Mouse (Mus musculus): ENCODE data around the gene Ankrd6. TPM values are rescaled to one million over a fixed set of nuclear protein-coding genes. Genes with fewer than 3 reads are reported as not detected.
A peak's percentile ranks its signal among the peaks of the same experiment; 100 is the strongest.

The Ankrd6 gene
- polyA plus RNA-seq, 1 experiment from 2014 or later, result 23.0 TPM

DNA sequence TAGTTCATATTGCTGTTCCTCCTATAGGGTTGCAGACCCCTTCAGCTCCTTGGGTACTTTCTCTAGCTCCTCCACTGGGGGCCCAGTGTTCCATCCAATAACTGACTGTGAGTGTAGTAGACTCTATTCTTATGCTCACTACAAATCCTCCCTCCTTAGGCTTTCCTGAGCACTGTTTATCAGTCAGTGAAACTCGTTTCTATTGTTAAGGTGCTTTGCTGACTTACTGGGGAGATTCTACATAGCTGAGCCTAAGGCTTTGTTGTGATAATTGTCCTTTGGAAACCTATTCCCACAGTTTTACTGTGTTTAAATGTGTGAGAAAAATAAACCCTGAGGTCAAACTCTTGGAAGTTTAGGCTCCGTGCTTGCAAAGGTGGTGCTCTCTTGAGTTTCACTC, 5.8 kb upstream of the Ankrd6 start:
- Histone ChIP-seq H3K27me3 (ENCODE audit: control insufficient read depth, insufficient read depth, low read length) (peaks cover 4% of the 10 kb centered on the region; the same call in 1 of the 2 replicates), H3K27ac (no peak overlapping the region), H3K9me3 (ENCODE audit: control insufficient read depth, low read length) (no peaks in the 10 kb centered on the region), H3K9ac (no peak overlapping the region), H3K36me3 (replicated peaks; ENCODE audit: control insufficient read depth, insufficient read depth) (no peaks in the 10 kb centered on the region), H3K4me3 (replicated peaks; ENCODE audit: low read length) (no peak overlapping the region), H3K4me2 (replicated peaks) (no peak overlapping the region), H3K4me1 (replicated peaks; ENCODE audit: control insufficient read depth, insufficient read depth, low read length) (peaks cover 7% of the 10 kb centered on the region; the same call in 1 of the 2 replicates)
- WGBS, result 23% methylated on average over 2 of the region's 2 CpGs
- ATAC-seq (ENCODE audit: low FRiP score) (no peak), DNase-seq (ENCODE audit: low spot score) (no peak)

DNA sequence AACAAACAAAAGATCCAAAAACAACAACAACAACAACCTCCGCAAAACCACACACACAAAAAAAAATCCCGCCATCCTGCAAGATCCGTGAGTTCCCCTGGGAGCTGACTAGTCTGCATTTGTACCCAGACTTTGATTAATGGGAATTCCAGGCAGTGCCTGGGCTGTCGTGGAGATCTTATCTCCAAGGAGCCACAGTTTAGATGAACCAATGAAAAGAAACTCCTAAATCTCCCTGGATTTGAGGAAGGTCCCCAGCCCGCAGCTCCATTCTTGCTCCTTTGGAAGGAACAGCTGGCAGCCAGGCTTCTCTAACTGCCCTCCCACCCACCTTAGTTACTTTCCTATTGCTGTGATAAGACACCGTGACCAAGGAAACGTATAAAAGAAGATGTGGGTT, 2.0 kb upstream of the Ankrd6 start:
- no peak overlapping the region for H3K27ac ChIP-seq
- no peak overlapping the region for H3K9ac ChIP-seq
- no peak for ATAC-seq (ENCODE audit: low FRiP score)
- no peaks in the 10 kb centered on the region for H3K9me3 ChIP-seq (ENCODE audit: control insufficient read depth, low read length)
- peak overlapping the region; percentile 69; the same call in 1 of the 2 replicates for H3K4me2 ChIP-seq (replicated peaks)
- H3K4me3 ChIP-seq (replicated peaks; ENCODE audit: low read length), result no peak overlapping the region
- WGBS, result 15% methylated on average over 7 of the region's 7 CpGs
- peaks cover 5% of the 10 kb centered on the region; the same call in 1 of the 2 replicates for H3K27me3 ChIP-seq (ENCODE audit: control insufficient read depth, insufficient read depth, low read length)
- no peaks in the 10 kb centered on the region for H3K36me3 ChIP-seq (replicated peaks; ENCODE audit: control insufficient read depth, insufficient read depth)
- peaks cover 16% of the 10 kb centered on the region; the same call in 1 of the 2 replicates for H3K4me1 ChIP-seq (replicated peaks; ENCODE audit: control insufficient read depth, insufficient read depth, low read length)
- peak; percentile 42 for DNase-seq (ENCODE audit: low spot score)

DNA sequence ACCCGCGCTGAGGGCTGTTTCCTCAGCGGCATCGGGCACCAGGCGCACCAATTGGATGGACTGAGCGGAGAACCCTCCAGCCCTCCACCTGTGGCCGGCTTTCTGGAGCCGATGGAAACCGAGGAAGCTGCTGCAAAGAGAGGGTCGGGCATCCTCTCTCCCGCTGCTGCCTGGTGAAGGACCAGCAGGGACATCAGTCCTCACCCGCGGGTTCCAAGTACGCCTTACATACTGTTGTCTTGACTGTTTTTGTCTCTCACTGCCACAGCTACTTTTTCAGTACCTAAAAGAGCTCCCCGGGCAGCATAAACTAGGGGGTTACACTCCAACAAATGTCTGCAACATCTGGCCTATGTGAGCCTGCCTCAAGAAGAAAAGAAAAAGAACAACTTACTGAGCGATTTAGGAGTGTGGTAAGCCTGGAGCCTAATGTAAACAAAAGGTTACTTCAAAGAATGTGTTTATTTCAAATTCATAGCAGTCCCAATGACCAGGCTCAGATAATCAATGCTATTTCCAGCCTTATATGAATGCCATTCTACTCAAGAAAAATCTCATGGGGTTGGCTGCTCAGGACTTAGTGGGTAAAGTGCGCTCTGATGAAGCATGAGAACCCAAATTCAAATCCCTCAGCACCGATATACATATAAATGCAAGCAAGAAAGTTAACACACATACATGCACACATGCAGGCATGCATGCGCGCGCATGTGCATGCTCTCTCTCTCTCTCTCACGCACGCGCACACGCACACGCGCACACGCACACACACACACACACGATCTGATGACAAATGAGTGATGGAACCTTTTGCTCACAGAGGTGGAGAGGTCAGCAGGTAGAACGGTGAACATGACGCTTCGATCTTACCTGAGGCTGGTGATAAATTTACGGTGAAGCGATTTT, 647 bp upstream of the Ankrd6 start:
- DNase-seq (ENCODE audit: low spot score), result peak; percentile 55
- no peaks in the 10 kb centered on the region for H3K36me3 ChIP-seq (replicated peaks; ENCODE audit: control insufficient read depth, insufficient read depth)

DNA sequence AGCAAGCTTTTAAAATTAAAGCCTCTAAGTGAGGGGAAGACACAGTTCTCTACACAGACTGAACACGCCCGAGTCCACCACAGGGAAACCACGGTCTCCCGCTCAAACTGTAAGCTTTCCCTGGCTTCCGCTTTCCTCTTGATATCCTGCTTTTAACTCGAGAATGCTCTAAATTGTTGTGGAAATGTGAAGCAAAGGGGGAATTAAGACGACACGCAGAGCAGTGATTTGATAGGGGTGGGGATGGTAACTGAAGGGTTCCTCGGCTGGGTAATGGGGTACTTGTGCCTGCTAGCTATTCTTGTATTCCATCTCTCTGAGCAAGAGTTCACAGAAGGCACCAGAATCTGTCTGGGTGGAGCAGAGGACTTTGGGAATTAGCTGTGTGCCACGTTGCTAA, 1.9 kb downstream of the Ankrd6 start:
- DNase-seq (ENCODE audit: low spot score) (no peak), ATAC-seq (ENCODE audit: low FRiP score) (no peak)
- Histone ChIP-seq H3K9me3 (ENCODE audit: control insufficient read depth, low read length) (no peaks in the 10 kb centered on the region), H3K27ac (no peak overlapping the region), H3K4me3 (replicated peaks; ENCODE audit: low read length) (no peak overlapping the region), H3K4me2 (replicated peaks) (0 out of 2 replicates have a peak overlapping the region, but pooled peaks have one; percentile 10), H3K4me1 (replicated peaks; ENCODE audit: control insufficient read depth, insufficient read depth, low read length) (peaks cover 16% of the 10 kb centered on the region; the same call in 1 of the 2 replicates), H3K9ac (no peak overlapping the region), H3K36me3 (replicated peaks; ENCODE audit: control insufficient read depth, insufficient read depth) (no peaks in the 10 kb centered on the region), H3K27me3 (ENCODE audit: control insufficient read depth, insufficient read depth, low read length) (peaks cover 5% of the 10 kb centered on the region; the same call in 1 of the 2 replicates)
- WGBS, result 46% methylated on average over 10 of the region's 10 CpGs

More for the DNA sequence above, 647 bp upstream of the Ankrd6 start:
- Histone ChIP-seq H3K4me2 (replicated peaks) (peak overlapping the region; percentile 69), H3K27me3 (ENCODE audit: control insufficient read depth, insufficient read depth, low read length) (peaks cover 5% of the 10 kb centered on the region; the same call in 1 of the 2 replicates), H3K27ac (no peak overlapping the region), H3K9ac (peak overlapping the region; percentile 66), H3K9me3 (ENCODE audit: control insufficient read depth, low read length) (no peaks in the 10 kb centered on the region), H3K4me3 (replicated peaks; ENCODE audit: low read length) (peak overlapping the region; percentile 63), H3K4me1 (replicated peaks; ENCODE audit: control insufficient read depth, insufficient read depth, low read length) (peaks cover 16% of the 10 kb centered on the region; the same call in 1 of the 2 replicates)
- whole genome bisulfite sequencing, result 5% methylated on average over 34 of the region's 34 CpGs
- ATAC-seq (ENCODE audit: low FRiP score), result peak; percentile 67

DNA sequence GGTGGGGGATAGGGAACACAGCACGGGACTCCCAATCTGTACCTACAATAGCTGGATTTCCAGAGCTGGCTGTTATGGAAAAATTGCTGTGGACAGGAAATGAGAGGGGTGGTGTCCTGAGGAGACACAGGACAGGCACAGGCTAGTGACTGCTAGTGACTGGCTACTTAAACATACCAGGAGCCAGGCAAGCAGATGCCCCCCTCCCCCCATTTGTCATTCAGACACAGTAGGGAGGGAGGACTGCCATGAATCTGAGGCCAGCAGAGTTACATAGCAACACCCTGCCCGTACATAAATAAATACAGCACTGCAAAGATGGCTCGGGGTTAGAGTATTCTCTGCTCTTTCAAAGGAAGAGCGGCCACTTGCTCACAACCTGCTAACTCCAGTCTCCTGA, 3.0 kb downstream of the Ankrd6 start:
- Histone ChIP-seq H3K36me3 (replicated peaks; ENCODE audit: control insufficient read depth, insufficient read depth) (no peaks in the 10 kb centered on the region), H3K27me3 (ENCODE audit: control insufficient read depth, insufficient read depth, low read length) (peaks cover 5% of the 10 kb centered on the region; the same call in 1 of the 2 replicates), H3K4me2 (replicated peaks) (no peak overlapping the region), H3K4me1 (replicated peaks; ENCODE audit: control insufficient read depth, insufficient read depth, low read length) (peaks cover 16% of the 10 kb centered on the region; the same call in 1 of the 2 replicates), H3K9me3 (ENCODE audit: control insufficient read depth, low read length) (no peaks in the 10 kb centered on the region), H3K27ac (no peak overlapping the region), H3K4me3 (replicated peaks; ENCODE audit: low read length) (no peak overlapping the region), H3K9ac (no peak overlapping the region)
- WGBS, result 23% methylated on average over 4 of the region's 4 CpGs
- no peak for DNase-seq (ENCODE audit: low spot score)
- no peak for ATAC-seq (ENCODE audit: low FRiP score)

DNA sequence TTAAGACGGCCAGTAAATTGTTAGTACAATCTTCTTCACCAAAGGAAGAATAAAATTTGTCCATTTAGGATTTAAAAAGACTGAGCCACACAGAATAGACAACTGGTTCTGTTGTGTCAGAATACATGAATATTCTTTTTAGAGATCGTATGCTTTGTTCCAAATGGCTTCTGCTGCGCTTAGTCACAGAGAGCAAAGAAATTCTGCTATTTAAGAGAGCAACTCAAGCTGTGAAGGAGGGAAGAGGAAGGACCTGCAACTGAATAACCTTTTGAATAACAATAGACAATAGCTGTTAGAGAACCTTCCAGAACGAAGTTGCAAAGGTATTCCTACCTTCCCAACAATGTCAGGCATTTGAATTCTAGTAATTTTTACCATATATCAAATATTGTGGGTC, 9.7 kb downstream of the Ankrd6 start:
- Histone ChIP-seq H3K9me3 (ENCODE audit: control insufficient read depth, low read length) (no peaks in the 10 kb centered on the region), H3K4me2 (replicated peaks) (no peak overlapping the region), H3K36me3 (replicated peaks; ENCODE audit: control insufficient read depth, insufficient read depth) (no peaks in the 10 kb centered on the region), H3K27ac (no peak overlapping the region), H3K9ac (no peak overlapping the region), H3K4me1 (replicated peaks; ENCODE audit: control insufficient read depth, insufficient read depth, low read length) (no peaks in the 10 kb centered on the region), H3K27me3 (ENCODE audit: control insufficient read depth, insufficient read depth, low read length) (no peaks in the 10 kb centered on the region), H3K4me3 (replicated peaks; ENCODE audit: low read length) (no peak overlapping the region)
- DNase-seq (ENCODE audit: low spot score), result no peak
- ATAC-seq (ENCODE audit: low FRiP score), result no peak
- WGBS, result 43% methylated on average over 4 of the region's 4 CpGs

DNA sequence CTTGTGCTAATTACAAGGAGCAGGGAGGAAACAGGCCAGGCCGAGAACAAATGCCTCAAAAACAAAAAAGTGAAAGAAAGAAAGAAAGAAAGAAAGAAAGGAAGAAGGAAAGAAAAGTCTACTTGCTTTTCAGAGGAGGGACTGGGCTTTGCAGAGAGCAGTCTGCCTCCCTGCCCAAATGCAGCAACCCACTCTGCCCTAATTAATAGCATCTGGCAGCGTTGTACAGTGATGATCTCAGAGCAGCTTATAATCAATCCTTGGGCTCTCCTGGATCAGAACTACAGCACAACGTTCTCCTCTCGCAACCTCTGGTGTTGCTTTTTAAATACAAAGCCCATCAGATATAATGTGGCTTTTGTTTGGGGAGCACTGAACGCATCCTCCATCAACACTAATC, 10.7 kb downstream of the Ankrd6 start:
- Histone ChIP-seq H3K27me3 (ENCODE audit: control insufficient read depth, insufficient read depth, low read length) (no peaks in the 10 kb centered on the region), H3K36me3 (replicated peaks; ENCODE audit: control insufficient read depth, insufficient read depth) (no peaks in the 10 kb centered on the region), H3K4me1 (replicated peaks; ENCODE audit: control insufficient read depth, insufficient read depth, low read length) (no peaks in the 10 kb centered on the region), H3K9ac (no peak overlapping the region), H3K4me2 (replicated peaks) (no peak overlapping the region), H3K9me3 (ENCODE audit: control insufficient read depth, low read length) (no peaks in the 10 kb centered on the region), H3K4me3 (replicated peaks; ENCODE audit: low read length) (no peak overlapping the region), H3K27ac (no peak overlapping the region; the same call in 1 of the 2 replicates)
- no peak for ATAC-seq (ENCODE audit: low FRiP score)
- no peak for DNase-seq (ENCODE audit: low spot score)
- 44% methylated on average over 5 of the region's 5 CpGs for WGBS

DNA sequence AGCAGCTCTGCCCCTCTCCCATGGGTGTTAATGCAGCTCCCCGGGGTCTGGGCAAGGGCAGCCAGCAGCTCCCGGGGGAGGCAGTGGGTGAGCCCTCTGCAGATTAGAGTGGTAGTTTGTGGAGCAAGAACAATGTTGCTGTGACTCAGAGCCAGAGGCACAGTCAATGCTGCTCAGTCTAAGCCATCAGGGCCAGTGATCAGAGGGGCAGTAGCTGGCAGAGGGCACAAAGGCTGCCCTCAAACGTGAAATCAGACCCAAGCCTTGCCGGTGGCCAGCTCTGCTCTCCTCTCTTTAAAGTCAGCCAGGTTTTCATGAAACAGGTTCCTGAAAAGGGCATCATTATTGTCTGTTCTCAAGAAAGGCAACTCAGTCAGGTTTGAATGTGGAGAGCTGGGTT, 11.1 kb downstream of the Ankrd6 start:
- Histone ChIP-seq H3K4me2 (replicated peaks) (no peak overlapping the region), H3K36me3 (replicated peaks; ENCODE audit: control insufficient read depth, insufficient read depth) (no peaks in the 10 kb centered on the region), H3K27me3 (ENCODE audit: control insufficient read depth, insufficient read depth, low read length) (no peaks in the 10 kb centered on the region), H3K27ac (no peak overlapping the region), H3K4me3 (replicated peaks; ENCODE audit: low read length) (no peak overlapping the region), H3K9me3 (ENCODE audit: control insufficient read depth, low read length) (no peaks in the 10 kb centered on the region), H3K4me1 (replicated peaks; ENCODE audit: control insufficient read depth, insufficient read depth, low read length) (no peaks in the 10 kb centered on the region), H3K9ac (no peak overlapping the region)
- 39% methylated on average over 4 of the region's 4 CpGs for WGBS
- ATAC-seq (ENCODE audit: low FRiP score) (no peak), DNase-seq (ENCODE audit: low spot score) (no peak)

DNA sequence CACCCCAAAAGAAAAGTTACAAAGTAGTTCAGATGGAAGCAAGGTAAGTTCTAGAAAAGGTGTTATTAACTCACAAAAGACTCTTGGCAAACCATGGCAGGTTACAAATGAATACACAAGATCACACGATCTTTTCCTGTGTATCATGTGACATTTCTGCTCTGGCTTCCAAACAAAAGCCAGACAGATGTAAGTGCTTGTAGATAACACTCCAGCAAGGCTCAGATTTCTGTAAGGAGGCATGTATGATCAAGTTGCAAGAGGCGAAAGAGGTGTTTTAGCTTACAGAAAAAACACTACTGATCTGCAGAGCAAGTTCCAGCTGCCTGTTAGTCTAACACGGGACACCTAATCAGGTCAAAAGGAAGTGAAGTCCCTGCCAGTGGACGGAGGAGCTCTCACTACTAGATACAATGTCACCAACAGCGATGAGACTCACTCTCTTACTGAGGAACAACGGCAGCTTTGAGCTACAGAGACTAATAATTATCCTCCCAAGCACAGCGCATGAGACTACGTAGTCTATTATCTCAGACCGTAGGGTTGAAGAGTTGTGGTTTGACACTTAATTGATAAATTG, 13.8 kb downstream of the Ankrd6 start:
- H3K4me1 ChIP-seq (replicated peaks; ENCODE audit: control insufficient read depth, insufficient read depth, low read length), result no peaks in the 10 kb centered on the region
- DNase-seq (ENCODE audit: low spot score) (no peak), ATAC-seq (ENCODE audit: low FRiP score) (no peak)
- WGBS, result 57% methylated on average over 9 of the region's 9 CpGs
- no peak overlapping the region for H3K9ac ChIP-seq
- H3K4me3 ChIP-seq (replicated peaks; ENCODE audit: low read length), result no peak overlapping the region
- no peaks in the 10 kb centered on the region for H3K27me3 ChIP-seq (ENCODE audit: control insufficient read depth, insufficient read depth, low read length)
- H3K9me3 ChIP-seq (ENCODE audit: control insufficient read depth, low read length), result no peaks in the 10 kb centered on the region
- H3K4me2 ChIP-seq (replicated peaks), result no peak overlapping the region
- no peak overlapping the region for H3K27ac ChIP-seq
- H3K36me3 ChIP-seq (replicated peaks; ENCODE audit: control insufficient read depth, insufficient read depth), result no peaks in the 10 kb centered on the region
